Mouse (Mus musculus) gastrocnemius, postnatal 25 days (tissue): Measurements from ENCODE around the gene Atrip. TPM values are rescaled to one million over a fixed set of nuclear protein-coding genes. Genes with fewer than 3 reads are reported as not detected.

Experiments
- DNase-seq: peaks from one replicate; pipeline ENCODE4 v3.0.0; 2022
- total RNA-seq, 2 experiments: library from RNA; stranded (reverse); gene quantifications; 1 replicate in 1 of 2; 2 replicates in 1 of 2; pipeline ENCODE4 v1.2.3; 2021

The Atrip gene
- total RNA-seq, 2 experiments from 2014 or later, result 7.9 to 8.4 TPM

DNA sequence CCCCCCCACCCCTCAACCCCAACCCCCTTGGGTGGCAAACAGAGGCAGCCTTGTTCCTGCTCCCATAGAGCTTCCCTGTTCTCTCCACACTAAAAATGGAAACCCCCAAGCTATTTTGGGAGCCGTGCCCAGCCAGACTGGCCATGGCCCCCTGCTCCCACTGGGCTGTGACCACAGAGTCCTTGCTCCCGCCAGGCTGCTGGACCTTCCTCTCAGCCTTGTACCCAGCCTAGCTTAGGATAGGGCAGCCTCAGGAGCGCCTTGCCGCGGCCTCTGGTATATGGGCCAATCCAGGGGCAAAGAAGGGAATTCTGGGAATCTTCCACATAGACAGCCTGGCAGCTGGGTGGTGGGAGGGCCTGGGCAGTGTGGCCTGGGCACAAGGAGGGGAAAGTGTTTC, 23.9 kb upstream of the Atrip start:
- peak; percentile 26 for DNase-seq

GRCm38 (mm10) chr9:109097291-109097690, 23.4 kb upstream of the Atrip start:
- no peak for DNase-seq

DNA sequence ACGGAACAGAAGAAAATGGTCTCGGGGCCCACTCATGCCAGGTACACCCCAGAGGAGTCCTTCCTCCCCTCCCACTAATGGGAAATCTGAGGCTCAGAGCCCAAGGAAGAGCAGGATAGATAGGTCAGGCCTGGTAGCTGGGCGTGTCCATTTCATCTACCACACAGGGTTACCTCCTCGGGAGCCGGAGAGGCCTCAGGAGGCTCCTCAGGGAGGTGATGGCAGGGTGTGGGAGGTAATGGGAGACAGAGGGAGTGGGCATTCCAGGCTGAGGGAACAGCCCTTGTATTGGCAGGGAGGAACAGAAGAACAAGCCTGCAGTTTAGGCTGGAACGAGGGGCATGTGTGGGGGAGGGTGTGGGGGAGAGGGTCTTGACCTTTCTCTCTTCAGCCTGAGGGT, 22.9 kb upstream of the Atrip start:
- DNase-seq, result no peak

- DNase-seq, result no peak
Observed at GRCm38 (mm10) chr9:109096251-109096661, 22.3 kb upstream of the Atrip start.

DNA sequence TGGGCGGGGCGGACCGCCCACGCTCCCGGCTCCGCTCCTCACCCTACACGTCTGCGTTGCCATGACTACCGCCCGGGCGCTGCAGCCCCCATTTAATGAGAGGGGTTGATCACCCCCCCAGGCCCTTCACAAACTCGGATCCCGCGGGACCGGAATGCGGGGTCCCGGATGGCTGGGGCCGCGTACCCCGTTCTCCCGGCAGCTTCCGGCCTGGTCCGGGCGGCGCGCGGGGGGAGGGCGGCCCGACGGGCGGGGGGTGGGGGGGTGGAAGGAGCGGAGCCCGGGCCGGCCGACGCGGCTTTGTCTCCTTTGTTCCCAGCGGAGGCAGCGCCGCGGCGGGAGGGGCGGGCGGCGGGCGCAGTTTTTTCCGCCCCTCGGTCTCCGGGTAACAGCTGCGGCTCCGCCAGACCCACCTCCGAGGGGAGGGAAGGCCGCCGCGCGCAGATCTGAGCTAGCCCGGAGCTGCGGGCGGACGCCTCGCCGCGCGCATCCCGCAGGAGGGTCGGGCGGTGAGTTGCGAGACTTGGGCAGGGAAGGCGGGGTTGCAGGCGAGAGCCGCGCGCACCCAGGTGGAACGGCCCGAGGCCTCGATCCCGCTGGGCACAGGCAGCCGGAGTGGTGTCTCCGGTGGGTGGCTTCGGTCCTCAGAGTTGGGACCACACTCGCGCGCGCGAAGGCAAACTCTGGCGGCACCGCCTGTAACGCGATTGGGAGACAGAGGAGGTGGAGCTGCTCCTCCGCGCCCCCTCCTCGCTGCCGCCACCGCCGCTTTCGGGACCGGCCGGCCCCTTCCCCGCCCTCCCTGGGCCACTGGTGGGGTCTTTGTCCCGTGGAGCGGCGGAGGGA, 21.4 kb upstream of the Atrip start, which contains the start of gene Plxnb1:
Plxnb1 (plus strand) TSS at position 253 of the 846 bp plus-strand sequence.
- DNase-seq, result peak; percentile 44

GRCm38 (mm10) chr9:109094553-109095136, 20.7 kb upstream of the Atrip start:
- no peak for DNase-seq

GRCm38 (mm10) chr9:109093786-109094552, 20.0 kb upstream of the Atrip start:
- DNase-seq, result no peak

DNA sequence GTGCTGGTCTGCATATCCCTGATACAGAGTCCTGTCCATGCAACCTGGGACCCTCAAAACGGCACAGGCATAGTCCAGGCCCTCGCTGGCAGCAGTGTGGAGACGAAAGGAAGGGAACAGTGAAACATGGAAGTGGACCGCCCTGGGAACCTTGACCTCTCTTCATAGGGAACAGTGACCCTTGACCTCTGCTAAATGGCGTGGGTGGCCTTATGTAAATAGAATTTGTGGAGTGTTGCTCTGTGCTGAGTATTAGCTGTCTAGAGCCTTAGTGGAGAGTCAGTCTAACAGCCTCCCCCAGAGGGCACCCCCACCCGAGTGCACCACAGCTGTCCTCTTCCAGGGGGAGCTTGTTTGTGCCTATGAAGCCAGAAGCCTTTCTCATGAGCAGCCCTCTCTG, 18.9 kb upstream of the Atrip start:
- no peak for DNase-seq

DNA sequence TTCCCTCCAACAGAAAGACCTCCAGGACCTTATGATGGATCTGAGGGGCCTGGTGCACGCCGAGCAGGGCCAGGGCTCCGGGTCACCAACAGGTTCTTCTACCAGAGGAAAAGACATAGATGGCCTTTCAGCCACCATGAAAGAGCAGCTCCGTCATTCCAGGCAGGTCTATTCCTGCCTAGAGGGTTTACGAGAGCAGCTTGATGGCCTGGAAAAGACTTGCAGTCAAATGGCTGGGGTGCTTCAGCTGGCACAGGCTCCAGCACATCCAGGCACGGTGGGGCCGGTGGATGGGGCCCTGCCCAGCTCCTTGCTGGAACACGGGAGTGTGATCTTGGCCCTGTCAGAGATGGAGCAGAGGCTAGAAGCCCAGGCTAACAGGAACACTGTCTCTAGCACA, 17.9 kb upstream of the Atrip start:
- no peak for DNase-seq

DNA sequence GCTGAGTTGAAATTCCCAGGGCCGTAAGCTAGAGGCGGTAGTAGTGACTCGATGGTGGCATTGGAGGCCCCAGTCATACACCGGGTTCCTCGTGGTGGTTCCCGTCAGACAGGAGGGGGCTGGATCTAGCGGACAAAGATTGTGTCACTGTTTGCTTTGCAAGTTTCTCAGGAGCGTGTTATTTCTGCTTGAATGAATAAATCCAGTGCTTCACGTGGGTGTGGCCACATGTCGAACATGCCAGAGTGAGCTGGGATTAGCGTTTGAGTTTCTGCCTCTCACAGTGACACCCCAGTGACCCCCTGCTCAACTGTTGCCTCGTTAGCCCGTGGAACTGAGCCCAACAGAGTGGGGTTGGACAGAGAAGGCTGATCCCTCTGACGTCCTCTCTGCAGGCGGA, 16.5 kb upstream of the Atrip start:
- no peak for DNase-seq

DNA sequence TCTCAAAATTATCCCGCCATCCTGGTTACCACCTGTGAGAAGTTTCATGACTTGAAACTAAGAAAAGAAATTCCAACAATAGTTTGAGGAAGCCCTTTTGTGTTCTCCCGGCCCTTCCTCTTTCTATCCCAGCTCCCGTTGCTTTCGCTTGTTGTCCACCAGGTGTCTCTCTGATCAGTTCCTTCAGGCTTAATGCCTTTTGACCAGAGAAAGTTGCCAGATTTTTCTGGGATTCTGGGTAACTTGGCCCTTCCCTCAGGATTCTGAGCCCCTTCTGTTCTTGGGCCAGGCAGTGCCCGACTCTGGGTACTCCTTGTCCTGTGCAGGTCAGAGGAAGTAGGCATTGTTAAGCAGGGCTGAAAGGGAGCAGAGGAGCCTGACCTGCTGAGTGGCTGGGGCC, 14.1 kb upstream of the Atrip start:
- DNase-seq, result no peak

DNA sequence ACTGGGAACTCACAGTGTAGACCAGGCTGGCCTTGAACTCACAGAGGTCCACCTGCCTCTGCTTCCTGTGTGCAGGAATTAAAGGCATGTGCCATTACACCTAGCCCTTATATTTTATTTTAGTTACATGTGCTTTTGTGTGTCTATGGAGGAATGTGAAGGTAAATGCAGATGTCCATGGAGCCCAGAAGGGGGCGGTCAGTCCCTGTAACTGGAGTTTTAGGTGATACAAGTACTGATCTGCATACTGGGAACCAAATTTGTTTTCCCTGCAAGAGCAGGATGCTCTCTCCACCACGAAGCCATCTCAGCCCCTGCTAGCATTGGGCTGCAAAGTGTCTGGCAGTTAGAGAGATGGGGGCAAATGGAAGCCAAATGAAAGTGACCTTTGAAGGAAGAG, 11.0 kb upstream of the Atrip start:
- no peak for DNase-seq

DNA sequence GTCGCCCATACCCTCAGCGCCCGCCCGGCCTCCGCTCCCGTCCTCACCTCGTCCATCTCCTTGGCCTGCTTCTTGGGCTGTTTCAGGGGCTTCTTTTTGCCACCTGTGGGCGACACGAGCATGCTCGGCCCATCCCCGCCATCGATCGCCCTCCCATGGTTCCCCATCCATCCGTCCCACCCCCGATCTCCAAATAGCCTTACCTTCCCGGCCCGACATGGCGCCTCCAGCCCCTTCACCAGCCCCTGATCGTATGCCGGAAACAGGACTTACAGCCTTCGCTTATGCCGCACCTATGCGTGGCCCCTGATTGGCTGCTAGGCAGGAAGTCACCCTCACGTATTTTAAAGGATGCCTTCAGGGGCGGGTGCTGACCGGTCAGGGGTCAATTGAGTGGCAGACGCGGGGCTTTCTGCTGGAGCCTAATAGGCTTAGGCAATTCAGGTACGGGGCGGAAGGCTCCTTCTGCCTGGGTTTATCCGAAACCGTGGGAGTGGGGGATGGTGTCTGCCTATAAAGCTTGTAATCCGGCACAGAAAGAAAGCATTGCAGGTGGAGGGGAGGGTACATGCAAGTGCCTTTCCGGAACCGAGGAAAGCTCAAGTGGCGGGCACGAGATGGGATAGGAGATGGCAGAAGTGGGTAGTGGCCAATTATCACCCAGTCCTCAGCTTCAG, 8.3 kb upstream of the Atrip start, which contains the start of the genes Ccdc51 and Tma7:
Ccdc51 (plus strand) TSS at position 370 of the 677 bp plus-strand sequence.
Tma7 (minus strand) TSS at position 464 of the 677 bp plus-strand sequence.
- peak; percentile 85 for DNase-seq

GRCm38 (mm10) chr9:109081749-109082123, 7.8 kb upstream of the Atrip start:
- no peak for DNase-seq

- no peak for DNase-seq
Observed at GRCm38 (mm10) chr9:109080516-109080915, 6.6 kb upstream of the Atrip start.

DNA sequence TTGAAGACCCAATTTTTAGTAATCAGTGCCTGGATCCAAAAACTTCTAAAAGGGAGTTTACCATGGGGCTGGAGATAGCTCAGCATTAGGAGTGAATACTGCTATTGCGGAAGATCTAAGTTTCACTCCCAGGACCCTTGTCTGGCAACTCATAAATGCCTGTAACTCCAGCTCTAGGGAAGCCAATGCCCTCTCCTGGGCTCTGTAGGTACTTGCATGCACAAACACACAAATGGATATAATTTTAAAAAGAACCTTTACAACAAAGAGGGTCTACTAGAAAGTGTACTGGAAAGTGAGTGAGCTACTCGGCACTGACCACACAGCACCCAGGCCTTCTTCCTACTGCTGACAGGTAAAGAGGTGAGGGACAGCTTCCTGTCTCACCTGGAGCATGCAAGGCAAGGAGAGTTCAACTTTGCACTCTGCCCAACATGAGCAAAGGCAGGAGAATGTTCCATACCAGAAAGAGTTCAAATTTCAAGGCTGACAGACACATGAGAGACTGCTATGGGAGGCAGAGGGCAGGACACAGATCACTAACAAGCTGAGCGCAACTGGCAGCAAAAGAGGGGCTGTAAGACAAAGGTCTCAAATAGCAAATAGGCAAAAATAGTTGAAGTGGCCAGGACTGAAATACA, 5.7 kb downstream of the Atrip start:
- DNase-seq, result no peak

- DNase-seq, result no peak
Observed at GRCm38 (mm10) chr9:109060898-109061295, 13.0 kb downstream of the Atrip start.

DNA sequence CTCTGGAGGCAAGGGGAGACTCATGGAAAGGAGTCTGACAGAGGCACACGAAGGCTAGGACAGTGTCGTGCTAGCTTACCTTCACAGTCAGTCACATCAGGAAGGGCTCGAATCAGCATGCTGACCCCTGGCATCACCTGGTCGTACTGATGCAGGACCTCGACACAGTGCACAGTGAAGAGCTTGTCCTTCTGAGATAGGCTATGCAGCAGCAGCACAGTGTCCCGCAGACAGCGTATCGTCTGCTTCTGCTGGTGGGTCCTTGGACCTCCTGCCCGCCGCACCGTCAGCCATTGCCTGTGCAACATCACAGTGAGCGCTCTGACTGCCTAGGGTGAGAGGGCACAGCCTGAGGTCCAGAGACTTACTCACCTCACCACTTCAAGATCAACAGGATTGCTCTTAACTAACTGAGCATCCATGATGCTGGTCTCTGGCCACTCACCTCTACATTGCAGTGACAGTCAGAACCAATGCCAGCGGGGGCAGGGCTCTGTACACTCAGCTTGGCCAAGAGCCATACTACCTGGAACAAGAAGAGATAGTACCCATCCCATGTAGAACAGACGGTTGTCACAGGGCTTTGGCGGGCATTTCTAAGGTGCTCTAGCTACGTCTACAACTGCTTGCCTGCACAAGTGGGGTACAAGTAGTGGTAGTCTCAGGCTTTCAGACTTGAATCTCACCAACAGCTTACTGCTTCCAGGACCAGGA, 13.6 kb downstream of the Atrip start:
- DNase-seq, result no peak

- DNase-seq, result peak; percentile 92
Observed at GRCm38 (mm10) chr9:109059136-109059903, 14.6 kb downstream of the Atrip start, which contains the start of gene Trex1. Gene Trex1, minus strand, starts transcription at chr9:109059734.
